Mouse (Mus musculus) thymus, adult 2 months (tissue): ENCODE measurements at regions not wholly inside any gene's neighbourhood (a gene's known extent, or its start where the extent isn't known, plus 50 kb on each side); places are given as distances from the start of the nearest gene placed in this dataset.

Experiments used
- CTCF ChIP-seq: fragments of 200-500 bp; IDR thresholded peaks from 2 replicates; pipeline ENCODE4 v1.5.1; 2012; ENCODE audit warnings: mild to moderate bottlenecking, control low read depth, low read length, moderate library complexity, borderline replicate concordance; ENCODE audit not compliant: control insufficient read depth, poor library complexity, insufficient read depth; ENCODE audit errors: extremely low read depth
- POLR2A ChIP-seq: fragments of 200-500 bp; IDR thresholded peaks from 2 replicates; pipeline ENCODE4 v1.6.1; 2012; ENCODE audit warnings: mild to moderate bottlenecking, low read length, control low read depth, moderate library complexity; ENCODE audit not compliant: control insufficient read depth, poor library complexity, insufficient read depth; ENCODE audit errors: extremely low read depth

GRCm38 (mm10) chr15:25117980-25118379 is 295.6 kb downstream of the Basp1 start:
- TF ChIP-seq POLR2A (no peak), CTCF (no peak)
